Mouse (Mus musculus) midbrain, embryonic 10.5 days (tissue): ENCODE measurements around the gene Timm13. TPM values are rescaled to one million over a fixed set of nuclear protein-coding genes. Genes with fewer than 3 reads are reported as not detected.

Experiments
- DNase-seq: peaks from one replicate; pipeline ENCODE4 v3.0.0-alpha.2; 2017; ENCODE audit warnings: low spot score
- H3K27ac ChIP-seq: fragments of 300-500 bp; sonication (generic); replicated peaks from 2 replicates; pipeline ENCODE4 v1.5.1; 2016; ENCODE audit warnings: mild to moderate bottlenecking
- H3K27me3 ChIP-seq: fragments of 300-500 bp; sonication (generic); 2 replicates; pipeline ENCODE4 v1.6.1; 2016; ENCODE audit warnings: low read depth, mild to moderate bottlenecking; ENCODE audit not compliant: poor library complexity, severe bottlenecking
- H3K36me3 ChIP-seq: fragments of 300-500 bp; sonication (generic); 2 replicates; pipeline ENCODE4 v1.6.1; 2016; ENCODE audit warnings: mild to moderate bottlenecking, moderate library complexity
- H3K4me1 ChIP-seq: fragments of 300-500 bp; sonication (generic); 2 replicates; pipeline ENCODE4 v1.6.1; 2016
- H3K4me3 ChIP-seq: fragments of 300-500 bp; sonication (generic); 2 replicates; pipeline ENCODE4 v1.5.1; 2016; ENCODE audit warnings: mild to moderate bottlenecking, moderate library complexity
- H3K9me3 ChIP-seq: fragments of 300-500 bp; sonication (generic); replicated peaks from 2 replicates; pipeline ENCODE4 v1.6.1; 2016; ENCODE audit warnings: mild to moderate bottlenecking
- WGBS: fragments of 180-500 bp; shearing (Covaris S2); methylation state at CpG from one replicate; pipeline ENCODE4 v1.1.7; 2016; 5-methylcytosine and 5-hydroxymethylcytosine counted together
- polyA plus RNA-seq: library from polyadenylated mRNA; unstranded; fragments of >200 nt; fragmentation: Nextera tagmentation; extraction: Ambion mirVana; gene quantifications from 2 replicates; pipeline ENCODE4 v1.2.1, GENCODE M21; 2016

The Timm13 gene
- polyA plus RNA-seq, 1 experiment from 2014 or later = 382 TPM

DNA sequence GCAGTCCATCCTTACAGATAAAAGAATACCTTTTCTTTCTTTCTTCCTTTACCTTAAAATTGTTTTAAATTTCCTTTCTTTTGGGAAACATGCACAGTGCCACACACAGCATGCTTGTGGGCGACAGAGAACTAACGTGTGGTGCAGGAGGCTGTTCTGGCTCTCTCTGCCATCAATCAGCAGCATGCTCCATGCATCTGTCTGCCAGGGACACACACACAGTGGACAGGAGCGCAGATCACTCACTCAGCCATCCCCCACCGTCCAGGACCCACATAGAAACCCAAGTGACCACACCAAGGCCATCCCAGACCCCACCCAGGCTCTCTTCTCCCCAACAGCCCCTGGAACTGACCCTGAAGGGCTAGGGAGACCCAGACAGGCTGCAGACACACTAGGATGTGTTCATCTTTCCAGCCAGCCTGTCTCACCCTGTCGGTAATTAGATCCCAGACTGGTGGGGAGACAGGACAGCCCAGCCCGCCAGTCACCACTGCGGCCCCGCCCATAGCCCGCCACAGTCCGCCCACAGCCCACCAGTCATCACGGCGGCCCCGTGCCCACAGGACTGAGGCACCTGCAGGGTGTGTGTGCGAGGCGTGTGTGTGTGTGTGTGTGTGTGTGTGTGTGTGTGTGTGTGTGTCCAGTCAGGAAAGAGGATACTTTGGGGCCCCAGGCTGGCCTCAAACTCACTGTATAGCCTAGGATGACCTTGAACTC lies 38.2 kb upstream of the Timm13 start:
- Histone ChIP-seq H3K4me3 (peak overlapping the region; percentile 53), H3K36me3 (no peaks in the 10 kb centered on the region), H3K9me3 (no peaks in the 10 kb centered on the region), H3K27ac (peak overlapping the region; percentile 43; the same call in 1 of the 2 replicates), H3K27me3 (peaks cover 81% of the 10 kb centered on the region), H3K4me1 (peaks cover 69% of the 10 kb centered on the region)
- peak; percentile 50 for DNase-seq
- 14% methylated on average over 15 of the region's 15 CpGs for whole genome bisulfite sequencing

DNA sequence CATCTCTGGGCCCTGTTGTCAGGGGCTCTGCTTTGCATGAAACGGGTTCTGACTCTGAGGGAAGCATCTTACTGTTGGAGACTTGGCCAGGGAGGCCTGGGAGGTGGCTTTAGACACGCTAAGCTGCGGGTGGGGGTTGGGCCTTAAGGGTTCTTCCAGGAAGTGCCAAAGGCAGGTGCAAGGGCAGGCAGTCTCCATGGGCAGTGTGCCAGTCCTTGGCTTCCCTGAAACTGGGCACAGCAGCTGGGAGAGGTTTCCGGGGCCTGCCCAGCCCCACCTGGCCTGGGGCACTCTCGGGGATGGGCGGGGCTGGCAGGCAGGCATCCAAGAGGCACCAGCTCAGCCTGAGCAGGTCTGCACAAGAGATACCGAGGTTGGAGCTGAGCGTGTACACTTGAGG lies 36.9 kb upstream of the Timm13 start:
- H3K9me3 ChIP-seq = no peaks in the 10 kb centered on the region
- 31% methylated on average over 8 of the region's 8 CpGs for WGBS
- H3K27ac ChIP-seq = no peak overlapping the region
- H3K4me1 ChIP-seq = peaks cover 83% of the 10 kb centered on the region
- H3K27me3 ChIP-seq = peaks cover 94% of the 10 kb centered on the region
- no peak for DNase-seq
- no peaks in the 10 kb centered on the region for H3K36me3 ChIP-seq
- H3K4me3 ChIP-seq = no peak overlapping the region

GRCm38 (mm10) chr10:80936810-80937164 lies 36.0 kb upstream of the Timm13 start:
- no peak for DNase-seq
- H3K27me3 ChIP-seq = peaks cover 99% of the 10 kb centered on the region
- H3K4me3 ChIP-seq = peak overlapping the region; percentile 46
- 11% methylated on average over 6 of the region's 6 CpGs for WGBS
- H3K4me1 ChIP-seq = peaks cover 92% of the 10 kb centered on the region
- H3K9me3 ChIP-seq = no peaks in the 10 kb centered on the region
- no peaks in the 10 kb centered on the region for H3K36me3 ChIP-seq
- H3K27ac ChIP-seq = peak overlapping the region; percentile 39

DNA sequence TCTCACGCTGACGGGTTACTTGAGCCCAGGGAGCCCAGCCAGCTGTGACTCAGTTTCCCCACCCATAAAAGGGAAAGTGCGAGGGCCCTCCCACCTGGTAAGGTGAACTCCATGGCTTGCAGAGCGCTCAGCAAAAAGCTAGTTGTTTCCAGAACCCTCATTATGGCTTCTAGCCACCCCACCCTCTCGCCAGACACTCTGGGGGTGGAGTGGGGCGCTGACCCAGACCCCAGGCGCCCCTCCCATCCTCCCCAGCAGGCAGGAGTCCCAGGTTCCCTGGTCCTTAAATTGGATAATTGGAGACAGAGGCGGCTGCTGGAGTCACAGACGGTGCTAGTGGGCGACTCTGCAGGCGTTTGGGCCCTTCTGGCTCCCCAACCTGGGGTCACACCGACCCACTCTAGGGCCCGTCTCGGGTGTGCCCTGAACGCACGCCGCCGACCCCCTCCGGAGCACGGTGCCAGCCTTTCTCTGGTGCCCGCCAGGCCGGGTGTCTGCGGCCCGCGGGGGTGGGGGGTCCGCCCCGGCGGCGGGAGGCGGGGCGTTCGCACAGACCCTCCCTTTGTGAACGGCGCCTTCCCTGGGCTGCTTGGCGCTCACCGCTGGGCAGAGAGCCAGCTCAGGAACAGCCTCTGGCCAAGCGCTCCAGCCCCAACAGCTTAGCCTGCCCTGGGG lies 35.5 kb upstream of the Timm13 start:
- peak; percentile 57 for DNase-seq
- no peaks in the 10 kb centered on the region for H3K9me3 ChIP-seq
- H3K27me3 ChIP-seq = peaks cover 99% of the 10 kb centered on the region
- WGBS = 2% methylated on average over 37 of the region's 37 CpGs
- H3K27ac ChIP-seq = peak overlapping the region; percentile 39
- H3K4me3 ChIP-seq = peak overlapping the region; percentile 46
- peaks cover 95% of the 10 kb centered on the region for H3K4me1 ChIP-seq
- no peaks in the 10 kb centered on the region for H3K36me3 ChIP-seq

- 9% methylated on average over 17 of the region's 17 CpGs for WGBS
These were observed 34.9 kb upstream of the Timm13 start for GRCm38 (mm10) chr10:80935698-80936097.

DNA sequence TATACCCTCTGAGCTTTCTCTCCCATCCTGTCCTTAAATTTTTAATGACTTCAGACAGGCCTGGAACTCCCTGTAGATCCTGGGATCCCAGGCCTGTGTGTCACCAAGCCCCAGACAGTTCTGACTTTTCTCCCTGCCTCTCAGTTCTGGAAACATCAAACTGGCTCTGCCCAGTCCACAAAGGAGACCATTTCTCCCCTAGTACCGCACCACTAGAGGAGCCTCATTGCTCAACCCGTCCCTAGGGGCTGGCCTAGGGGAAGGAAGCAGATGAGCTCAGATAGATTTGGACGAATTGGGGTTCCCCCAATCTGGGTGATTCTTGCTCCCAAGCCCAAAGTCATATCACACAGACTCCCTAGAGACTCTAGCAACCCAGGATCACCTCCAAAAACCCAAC lies 34.5 kb upstream of the Timm13 start:
- Histone ChIP-seq H3K36me3 (no peaks in the 10 kb centered on the region), H3K4me1 (peaks cover 95% of the 10 kb centered on the region), H3K27me3 (peaks cover 99% of the 10 kb centered on the region), H3K9me3 (no peaks in the 10 kb centered on the region), H3K27ac (no peak overlapping the region), H3K4me3 (peak overlapping the region; percentile 46; the same call in 1 of the 2 replicates)
- WGBS = 4% methylated on average over 3 of the region's 3 CpGs
- no peak for DNase-seq

More at GRCm38 (mm10) chr10:80935698-80936097, 34.9 kb upstream of the Timm13 start:
- no peaks in the 10 kb centered on the region for H3K36me3 ChIP-seq
- DNase-seq = peak; percentile 22
- peak overlapping the region; percentile 39; the same call in 1 of the 2 replicates for H3K27ac ChIP-seq
- H3K4me1 ChIP-seq = peaks cover 95% of the 10 kb centered on the region
- peak overlapping the region; percentile 46 for H3K4me3 ChIP-seq
- peaks cover 99% of the 10 kb centered on the region for H3K27me3 ChIP-seq
- H3K9me3 ChIP-seq = no peaks in the 10 kb centered on the region

GRCm38 (mm10) chr10:80934136-80934985 lies 33.6 kb upstream of the Timm13 start:
- no peak overlapping the region for H3K27ac ChIP-seq
- H3K4me3 ChIP-seq = 0 out of 2 replicates have a peak overlapping the region, but pooled peaks have one; percentile 65
- H3K4me1 ChIP-seq = peaks cover 94% of the 10 kb centered on the region
- 37% methylated on average over 14 of the region's 14 CpGs for WGBS
- peaks cover 94% of the 10 kb centered on the region for H3K27me3 ChIP-seq
- no peak for DNase-seq
- no peaks in the 10 kb centered on the region for H3K36me3 ChIP-seq
- H3K9me3 ChIP-seq = no peaks in the 10 kb centered on the region

DNA sequence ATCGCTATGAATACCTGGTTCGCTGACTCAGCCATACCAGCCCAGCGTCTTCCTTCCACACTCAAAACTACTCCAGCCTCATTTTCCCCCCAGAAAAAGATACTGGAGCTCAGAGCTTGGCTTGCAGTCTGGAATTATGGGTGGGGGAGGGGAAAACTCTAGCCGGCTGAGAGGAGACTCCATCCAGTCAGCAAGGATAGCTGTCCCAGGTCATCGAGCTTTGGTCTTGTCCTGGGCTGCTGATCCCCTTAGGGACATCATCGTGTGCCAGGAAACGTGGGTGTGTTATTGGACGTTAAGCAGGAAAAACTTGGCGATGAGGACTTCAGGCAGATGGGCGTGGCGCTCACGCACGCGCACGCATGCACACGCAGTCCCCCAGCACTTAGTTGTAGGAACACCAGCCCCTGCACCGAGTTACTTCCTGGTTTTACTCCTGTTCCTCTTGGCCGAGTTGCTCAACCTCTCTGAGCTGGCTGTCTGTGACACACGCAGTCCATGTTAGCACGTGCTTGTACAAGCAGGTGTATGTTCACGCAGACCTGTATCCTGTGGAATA lies 32.7 kb upstream of the Timm13 start:
- peak; percentile 25 for DNase-seq

GRCm38 (mm10) chr10:80932700-80933420 lies 32.1 kb upstream of the Timm13 start:
- H3K4me3 ChIP-seq = peak overlapping the region; percentile 65
- H3K27me3 ChIP-seq = peaks cover 85% of the 10 kb centered on the region
- H3K36me3 ChIP-seq = no peaks in the 10 kb centered on the region
- peaks cover 91% of the 10 kb centered on the region for H3K4me1 ChIP-seq
- H3K27ac ChIP-seq = peak overlapping the region; percentile 49; the same call in 1 of the 2 replicates
- under 1% methylated on average over 17 of the region's 17 CpGs for WGBS
- DNase-seq = no peak
- no peaks in the 10 kb centered on the region for H3K9me3 ChIP-seq

More for the DNA sequence above, 32.7 kb upstream of the Timm13 start:
- H3K4me1 ChIP-seq = peaks cover 94% of the 10 kb centered on the region
- H3K9me3 ChIP-seq = no peaks in the 10 kb centered on the region
- peak overlapping the region; percentile 65 for H3K4me3 ChIP-seq
- WGBS = 3% methylated on average over 21 of the region's 21 CpGs
- H3K27ac ChIP-seq = no peak overlapping the region
- peaks cover 91% of the 10 kb centered on the region for H3K27me3 ChIP-seq
- no peaks in the 10 kb centered on the region for H3K36me3 ChIP-seq

DNA sequence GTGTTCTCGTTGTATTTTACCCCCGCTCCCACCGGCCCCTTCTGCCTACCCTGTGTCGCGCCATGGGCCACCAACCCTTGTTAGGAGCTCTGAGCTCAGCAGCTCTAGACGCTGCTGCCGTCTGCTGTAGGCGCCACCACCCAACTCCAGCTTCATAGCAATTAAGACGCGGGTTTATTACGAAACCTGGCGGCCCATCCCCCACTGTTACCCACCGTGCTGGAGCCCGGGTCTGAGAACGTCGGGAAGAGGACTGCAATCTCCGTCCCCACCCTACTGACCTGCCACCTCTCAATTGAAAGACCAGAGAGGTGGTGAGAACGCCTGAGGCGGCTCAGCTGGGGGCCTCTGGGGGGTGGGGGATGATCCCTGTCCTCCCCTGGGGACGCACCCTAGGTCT lies 31.4 kb upstream of the Timm13 start:
- H3K9me3 ChIP-seq = no peaks in the 10 kb centered on the region
- H3K4me3 ChIP-seq = peak overlapping the region; percentile 65
- WGBS = under 1% methylated on average over 20 of the region's 20 CpGs
- no peak overlapping the region; the same call in 1 of the 2 replicates for H3K27ac ChIP-seq
- peak; percentile 40 for DNase-seq
- peaks cover 87% of the 10 kb centered on the region for H3K4me1 ChIP-seq
- no peaks in the 10 kb centered on the region for H3K36me3 ChIP-seq
- peaks cover 78% of the 10 kb centered on the region for H3K27me3 ChIP-seq

- WGBS = under 1% methylated on average over 26 of the region's 26 CpGs
- peak; percentile 45 for DNase-seq
These were observed 30.9 kb upstream of the Timm13 start for GRCm38 (mm10) chr10:80931695-80932094.

More at GRCm38 (mm10) chr10:80931695-80932094, 30.9 kb upstream of the Timm13 start:
- Histone ChIP-seq H3K27ac (no peak overlapping the region), H3K4me1 (peaks cover 87% of the 10 kb centered on the region), H3K9me3 (no peaks in the 10 kb centered on the region), H3K36me3 (no peaks in the 10 kb centered on the region), H3K27me3 (peaks cover 73% of the 10 kb centered on the region), H3K4me3 (peak overlapping the region; percentile 65)
